Mouse (Mus musculus) heart, postnatal 0 days (tissue): ENCODE measurements at regions not wholly inside any gene's neighbourhood (a gene's known extent, or its start where the extent isn't known, plus 50 kb on each side); places are given as distances from the start of the nearest gene placed in this dataset.

ENCODE experiments used
- ATAC-seq: fragments of 200-750 bp; cut with Nextera tagmentation; 2 replicates; pipeline ENCODE4 v1.8.0; 2017; ENCODE audit warnings: low read depth, moderate number of reproducible peaks, moderate library complexity; ENCODE audit not compliant: insufficient read depth
- DNase-seq: peaks from one replicate; pipeline ENCODE4 v3.0.0-alpha.2; 2016; ENCODE audit warnings: low spot score
- H3K27ac ChIP-seq: fragments of 300-500 bp; sonication (generic); 2 replicates; pipeline ENCODE4 v1.5.1; 2014; ENCODE audit warnings: low read depth, mild to moderate bottlenecking
- H3K27me3 ChIP-seq: fragments of 300-500 bp; sonication (generic); 2 replicates; pipeline ENCODE4 v1.6.1; 2014; ENCODE audit warnings: low read length, mixed read lengths; ENCODE audit not compliant: control insufficient read depth, insufficient read depth
- H3K36me3 ChIP-seq: fragments of 300-500 bp; sonication (generic); replicated peaks from 2 replicates; pipeline ENCODE4 v1.6.1; 2014; ENCODE audit warnings: low read length, mixed read lengths; ENCODE audit not compliant: control insufficient read depth, insufficient read depth
- H3K4me1 ChIP-seq: fragments of 300-500 bp; sonication (generic); 2 replicates; pipeline ENCODE4 v1.6.1; 2014; ENCODE audit warnings: antibody characterized with exemption; ENCODE audit not compliant: control insufficient read depth, insufficient read depth
- H3K4me2 ChIP-seq: fragments of 300-500 bp; sonication (generic); 2 replicates; pipeline ENCODE4 v1.6.1; 2014; ENCODE audit warnings: low read depth, mild to moderate bottlenecking, low read length, moderate library complexity
- H3K4me3 ChIP-seq: fragments of 300-500 bp; sonication (generic); 2 replicates; pipeline ENCODE4 v1.5.1; 2014; ENCODE audit warnings: low read depth, low read length
- H3K9ac ChIP-seq: fragments of 300-500 bp; sonication (generic); replicated peaks from 2 replicates; pipeline ENCODE4 v1.6.1; 2014; ENCODE audit warnings: low read depth, low read length, mixed read lengths
- H3K9me3 ChIP-seq: fragments of 300-500 bp; sonication (generic); replicated peaks from 2 replicates; pipeline ENCODE4 v1.6.1; 2016; ENCODE audit warnings: low read length; ENCODE audit not compliant: control insufficient read depth
- CTCF ChIP-seq: IDR thresholded peaks from 2 replicates; pipeline ENCODE4 v1.5.1; 2016; ENCODE audit warnings: antibody characterized with exemption, control low read depth, low read depth
- EP300 ChIP-seq: IDR thresholded peaks from 2 replicates; pipeline ENCODE4 v1.6.1; 2016; ENCODE audit warnings: antibody characterized with exemption, low read depth
- WGBS: fragments of 180-500 bp; shearing (Covaris S2); extraction: QIAGEN DNeasy Blood & Tissue Kit; methylation state at CpG from one replicate; pipeline ENCODE4 v1.1.7; 2014; 5-methylcytosine and 5-hydroxymethylcytosine counted together

DNA sequence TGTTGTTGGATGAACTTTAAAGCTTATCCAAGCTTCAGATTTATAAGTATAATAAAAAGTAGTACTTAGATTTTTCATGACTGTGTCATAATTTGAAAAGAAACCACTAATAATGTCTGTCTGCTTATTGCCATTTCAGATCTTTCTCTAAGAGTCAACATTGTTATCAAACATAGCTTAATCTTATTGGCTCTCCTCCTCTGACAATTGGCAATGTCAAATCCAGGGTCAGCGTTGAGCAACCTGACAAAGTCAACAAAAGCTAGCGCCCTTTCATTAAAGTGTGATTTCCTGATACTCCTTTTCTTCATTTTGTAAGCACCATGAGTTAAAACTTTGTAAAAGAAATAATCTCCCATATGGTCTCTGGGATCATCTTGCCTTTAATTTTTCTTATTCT lies 1018.7 kb downstream of the Efna5 start:
- Histone ChIP-seq H3K4me3 (no peak overlapping the region), H3K36me3 (no peaks in the 10 kb centered on the region), H3K27me3 (no peaks in the 10 kb centered on the region), H3K4me1 (no peaks in the 10 kb centered on the region), H3K4me2 (no peak overlapping the region), H3K9me3 (no peaks in the 10 kb centered on the region), H3K27ac (no peak overlapping the region), H3K9ac (no peak overlapping the region)
- DNase-seq (no peak), ATAC-seq (no peak)
- TF ChIP-seq CTCF (no peak), EP300 (no peak)
- WGBS: 56% methylated on average over 2 of the region's 2 CpGs

DNA sequence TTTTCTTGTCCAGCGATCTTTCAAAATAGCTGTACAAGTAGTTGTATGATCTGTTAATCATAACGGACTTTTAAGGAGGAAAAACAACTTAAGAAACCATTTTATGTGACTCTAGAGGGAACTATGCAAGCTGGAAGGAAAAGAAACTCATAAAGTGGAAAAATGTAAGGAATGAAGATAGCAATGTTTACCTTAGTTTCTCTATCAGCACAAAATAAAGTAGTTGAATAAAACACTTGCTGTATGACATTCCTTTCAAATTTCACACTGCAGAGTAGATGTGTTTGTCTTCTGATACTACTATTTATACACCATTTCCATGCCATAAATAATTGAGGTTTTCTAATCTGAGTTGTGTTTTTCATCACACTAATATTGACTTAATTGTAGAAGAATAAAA lies 1043.6 kb downstream of the Efna5 start:
- Histone ChIP-seq H3K36me3 (no peaks in the 10 kb centered on the region), H3K4me2 (no peak overlapping the region), H3K4me3 (no peak overlapping the region), H3K27ac (no peak overlapping the region), H3K27me3 (no peaks in the 10 kb centered on the region), H3K9ac (no peak overlapping the region), H3K9me3 (no peaks in the 10 kb centered on the region), H3K4me1 (no peaks in the 10 kb centered on the region)
- TF ChIP-seq CTCF (no peak), EP300 (no peak)
- DNase-seq (no peak), ATAC-seq (no peak)
- WGBS: 57% methylated on average over 2 of the region's 2 CpGs

DNA sequence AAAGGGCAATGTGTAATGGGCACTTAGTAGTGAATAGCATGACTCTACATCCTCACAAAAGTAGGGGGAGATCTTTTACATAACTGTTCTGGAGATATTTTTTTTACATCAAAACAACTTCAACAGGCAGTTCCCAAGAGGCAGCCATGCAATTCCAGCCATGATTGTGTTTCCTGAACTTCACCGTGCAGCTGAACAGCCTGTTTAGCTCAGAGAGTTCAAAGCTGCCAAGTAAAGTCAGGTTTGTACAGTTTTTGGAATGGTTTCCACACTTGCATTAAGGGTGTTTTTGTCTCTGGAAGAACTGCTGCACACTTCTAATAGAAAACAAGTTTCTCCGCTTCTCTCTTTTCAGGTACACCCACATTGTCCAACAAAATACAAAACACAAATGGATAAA lies 1065.6 kb downstream of the Efna5 start:
- no peak for ATAC-seq
- Histone ChIP-seq H3K4me1 (no peaks in the 10 kb centered on the region), H3K4me3 (no peak overlapping the region), H3K9me3 (no peaks in the 10 kb centered on the region), H3K27ac (no peak overlapping the region), H3K27me3 (no peaks in the 10 kb centered on the region), H3K4me2 (no peak overlapping the region), H3K9ac (no peak overlapping the region), H3K36me3 (no peaks in the 10 kb centered on the region)
- WGBS: 69% methylated on average over 2 of the region's 2 CpGs
- TF ChIP-seq EP300: no peak
- no peak for TF ChIP-seq CTCF
- no peak for DNase-seq

DNA sequence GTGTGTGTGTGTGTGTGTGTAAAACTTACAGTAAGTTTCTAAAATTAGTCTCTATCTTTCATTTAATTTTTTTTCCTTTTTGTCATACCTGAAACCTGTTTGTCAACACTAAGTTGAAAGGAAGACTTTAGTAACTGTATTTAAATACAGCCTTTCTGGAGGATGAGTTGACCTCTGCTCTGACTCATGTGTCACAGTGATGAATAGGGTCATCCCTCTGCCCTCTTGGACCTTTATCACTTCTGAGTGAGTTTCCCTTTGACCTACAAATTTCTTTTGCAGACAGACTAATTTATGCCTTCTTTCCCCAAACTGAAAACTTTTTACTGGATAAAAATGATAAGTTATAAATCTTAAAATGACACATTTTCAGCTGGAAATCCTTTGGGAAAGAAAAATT lies 1112.8 kb downstream of the Efna5 start:
- no peak overlapping the region for H3K4me2 ChIP-seq
- H3K36me3 ChIP-seq: no peaks in the 10 kb centered on the region
- TF ChIP-seq CTCF (no peak), EP300 (no peak)
- no peaks in the 10 kb centered on the region for H3K27me3 ChIP-seq
- H3K4me1 ChIP-seq: no peaks in the 10 kb centered on the region
- H3K9me3 ChIP-seq: no peaks in the 10 kb centered on the region
- DNase-seq (no peak), ATAC-seq (no peak)
- H3K4me3 ChIP-seq: no peak overlapping the region
- H3K27ac ChIP-seq: no peak overlapping the region
- H3K9ac ChIP-seq: no peak overlapping the region

DNA sequence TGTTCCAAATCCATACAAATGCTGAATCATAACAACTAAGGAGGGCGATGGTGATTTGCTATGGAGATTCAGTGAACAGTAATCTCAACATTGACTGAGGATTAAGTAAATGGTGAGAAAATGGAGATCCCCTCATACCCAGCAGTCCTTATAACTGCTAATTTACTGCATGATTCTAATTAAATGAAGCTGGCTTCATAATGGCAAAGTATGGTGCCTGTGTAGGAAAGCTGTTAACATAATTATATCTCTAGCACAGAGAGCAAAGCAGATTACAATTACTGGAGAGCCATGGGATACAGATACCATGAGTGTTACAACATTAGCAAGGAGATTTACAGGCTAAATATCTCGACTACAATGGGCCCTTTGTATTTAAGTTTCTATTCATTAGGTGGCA lies 1116.0 kb downstream of the Efna5 start:
- H3K9me3 ChIP-seq: no peaks in the 10 kb centered on the region
- WGBS: 48% methylated on average over 2 of the region's 2 CpGs

More for the DNA sequence above, 1116.0 kb downstream of the Efna5 start:
- Histone ChIP-seq H3K4me2 (no peak overlapping the region), H3K4me3 (no peak overlapping the region), H3K4me1 (no peaks in the 10 kb centered on the region), H3K27me3 (no peaks in the 10 kb centered on the region), H3K9ac (no peak overlapping the region), H3K27ac (no peak overlapping the region), H3K36me3 (no peaks in the 10 kb centered on the region)
- no peak for ATAC-seq
- no peak for DNase-seq
- TF ChIP-seq EP300: no peak
- TF ChIP-seq CTCF: no peak
